Mouse (Mus musculus): ENCODE measurements around the gene Tomm20l.

Tomm20l gene

DNA sequence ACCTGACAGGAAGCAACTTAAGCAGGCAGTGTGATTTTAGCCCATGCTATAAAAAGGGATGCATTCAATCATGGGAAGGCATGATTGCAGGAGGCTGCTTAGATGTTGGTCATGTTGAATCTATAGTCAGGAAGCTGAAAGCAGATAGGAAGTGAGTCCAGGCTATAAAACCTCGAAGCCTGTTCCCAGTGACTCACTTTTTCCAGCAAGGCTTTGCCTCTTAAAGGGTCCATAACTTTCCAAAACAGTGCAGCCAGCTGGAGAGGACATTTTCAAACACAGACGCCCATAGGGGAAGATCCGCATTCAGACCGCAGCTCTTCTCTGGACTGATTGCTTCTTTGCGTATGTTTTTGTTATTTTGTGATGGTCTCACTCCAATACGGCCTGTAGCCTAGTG, 43.8 kb downstream of the Tomm20l start:
- DNase-seq (ENCODE audit: low read depth, low spot score) = no peak

GRCm38 (mm10) chr12:71157974-71158373, 46.7 kb downstream of the Tomm20l start:
- DNase-seq (ENCODE audit: low read depth, low spot score) = no peak

DNA sequence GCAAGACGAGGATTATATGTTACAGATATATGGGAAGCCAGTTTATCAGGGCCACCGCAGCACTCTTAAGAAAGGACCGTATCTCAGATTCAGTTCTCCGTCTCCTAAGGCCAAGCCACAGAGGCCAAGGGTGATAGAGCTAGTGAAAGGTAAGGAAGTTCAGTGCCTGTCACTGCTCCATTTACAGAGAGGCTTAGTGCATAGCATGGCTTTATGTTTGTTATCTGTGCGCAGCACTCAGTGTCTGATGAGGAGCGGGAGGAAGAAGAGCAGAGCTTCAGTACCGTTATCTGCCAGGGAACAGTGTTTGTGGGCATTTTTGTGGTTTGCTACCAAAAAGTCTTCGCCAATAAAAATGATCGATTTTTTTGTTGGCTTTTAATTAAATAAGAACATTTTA, 53.2 kb downstream of the Tomm20l start:
- DNase-seq (ENCODE audit: low read depth, low spot score) = no peak

DNA sequence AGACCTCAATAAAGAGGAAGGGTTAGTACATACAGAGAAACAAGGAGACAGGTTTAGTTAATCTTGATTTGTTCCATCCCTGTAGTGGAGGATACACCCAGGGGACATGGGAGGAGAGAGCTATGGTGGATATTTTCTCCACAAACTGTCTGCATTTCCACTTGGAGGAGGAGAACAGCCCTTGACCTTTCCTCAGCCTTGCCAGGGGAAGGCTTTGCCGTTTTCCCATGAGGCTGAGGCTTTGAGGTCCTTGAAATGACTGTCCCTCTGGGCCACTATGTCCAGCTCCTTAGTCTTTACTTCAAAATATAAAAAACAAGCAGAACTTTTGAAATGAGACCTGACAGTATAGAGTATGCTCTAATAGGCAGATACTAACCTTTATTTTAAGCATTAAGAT, 58.7 kb downstream of the Tomm20l start:
- DNase-seq (ENCODE audit: low read depth, low spot score) = no peak

Measured in telencephalon, adult 2 months (tissue).